Mouse (Mus musculus): ENCODE results near the gene Il11ra1. TPM values are rescaled to one million over a fixed set of nuclear protein-coding genes. Genes with fewer than 3 reads are reported as not detected.
"Not testable (repeated sequence)": the region's sequence is repeated elsewhere in the genome, so short reads cannot be mapped to it uniquely, and the experiment has no call there.

Gene Il11ra1
- polyA plus RNA-seq, 1 experiment from 2014 or later, result 184 TPM

DNA sequence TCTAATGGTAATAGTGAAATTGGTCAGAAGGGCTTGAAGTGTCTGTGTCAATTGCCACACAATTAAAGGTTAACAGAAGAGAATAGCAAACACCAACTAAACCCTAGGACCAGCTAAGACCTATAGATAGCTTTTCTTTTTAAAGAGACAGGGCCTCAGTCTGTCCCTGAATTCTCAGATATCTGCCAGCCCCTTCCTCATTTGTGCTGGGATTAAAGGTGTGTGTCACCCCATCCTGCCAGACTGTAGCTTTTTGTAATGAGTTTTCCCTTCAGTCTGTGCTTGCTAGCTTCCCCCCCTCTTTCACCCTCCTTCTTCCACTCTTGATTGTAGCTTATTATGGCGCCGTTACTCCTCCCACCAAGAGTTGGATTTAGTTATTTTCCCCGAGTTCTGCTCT is 83.4 kb downstream of the Il11ra1 start:
- not testable (repeated sequence) for H3K9me3 ChIP-seq (ENCODE audit: low read length); H3K27me3 ChIP-seq (ENCODE audit: insufficient read depth, low read length); H3K4me2 ChIP-seq (replicated peaks; ENCODE audit: low read depth, low read length); H3K36me3 ChIP-seq (ENCODE audit: insufficient read depth, low read length); H3K9ac ChIP-seq (replicated peaks; ENCODE audit: low read length); H3K4me3 ChIP-seq (ENCODE audit: low read length); H3K4me1 ChIP-seq (ENCODE audit: insufficient read depth, low read length); ATAC-seq (ENCODE audit: low FRiP score, low TSS enrichment); H3K27ac ChIP-seq (ENCODE audit: low read length)
- 20% methylated on average over 3 of the region's 3 CpGs for WGBS

Other genes starting within 250 kb of the Il11ra1 start
- 5.8 and 6.5 TPM in 2 replicates for gene Kif24, start 235.1 kb upstream of the Il11ra1 start, polyA plus RNA-seq (2015; fragmentation: Nextera tagmentation; extraction: Ambion mirVana)
- 54.4 and 56.0 TPM in 2 replicates for gene Nudt2, start 234.8 kb upstream of the Il11ra1 start, polyA plus RNA-seq (2015; fragmentation: Nextera tagmentation; extraction: Ambion mirVana)
- gene AI464131, start 196.9 kb upstream of the Il11ra1 start, polyA plus RNA-seq (2015; fragmentation: Nextera tagmentation; extraction: Ambion mirVana), result 9.3 and 9.5 TPM in 2 replicates
- 0.37 and 0.57 TPM in 2 replicates for gene 1110017D15Rik, start 182.7 kb upstream of the Il11ra1 start, polyA plus RNA-seq (2015; fragmentation: Nextera tagmentation; extraction: Ambion mirVana)
- 1.9 and 2.2 TPM in 2 replicates for gene Fam219a, start 130.5 kb upstream of the Il11ra1 start, polyA plus RNA-seq (2015; fragmentation: Nextera tagmentation; extraction: Ambion mirVana)
- gene Dnaic1, start 130.2 kb upstream of the Il11ra1 start, polyA plus RNA-seq (2015; fragmentation: Nextera tagmentation; extraction: Ambion mirVana), result 1.2 and 1.7 TPM in 2 replicates
- 18.9 and 23.5 TPM in 2 replicates for gene Enho, start 59.7 kb upstream of the Il11ra1 start, polyA plus RNA-seq (2015; fragmentation: Nextera tagmentation; extraction: Ambion mirVana)
- gene Cntfr, start 2.9 kb upstream of the Il11ra1 start, polyA plus RNA-seq (2015; fragmentation: Nextera tagmentation; extraction: Ambion mirVana), result 18.8 and 22.8 TPM in 2 replicates
- gene Rpp25l, start 13.5 kb downstream of the Il11ra1 start, polyA plus RNA-seq (2015; fragmentation: Nextera tagmentation; extraction: Ambion mirVana), result 76.0 and 84.9 TPM in 2 replicates
- 137 and 149 TPM in 2 replicates for gene Dctn3, start 23.2 kb downstream of the Il11ra1 start, polyA plus RNA-seq (2015; fragmentation: Nextera tagmentation; extraction: Ambion mirVana)
- gene Arid3c, start 31.2 kb downstream of the Il11ra1 start, polyA plus RNA-seq (2015; fragmentation: Nextera tagmentation; extraction: Ambion mirVana), result not detected in 2 replicates
- 61.9 and 65.5 TPM in 2 replicates for gene Galt, start 55.2 kb downstream of the Il11ra1 start, polyA plus RNA-seq (2015; fragmentation: Nextera tagmentation; extraction: Ambion mirVana)
- gene Sigmar1, start 56.2 kb downstream of the Il11ra1 start, polyA plus RNA-seq (2015; fragmentation: Nextera tagmentation; extraction: Ambion mirVana), result 98.2 and 100 TPM in 2 replicates
- gene Ccl27a, start 74.3 kb downstream of the Il11ra1 start, polyA plus RNA-seq (2015; fragmentation: Nextera tagmentation; extraction: Ambion mirVana), result 36.3 and 38.5 TPM in 2 replicates
- 33.3 and 35.4 TPM in 2 replicates for gene Gm21541, start 203.6 kb downstream of the Il11ra1 start, polyA plus RNA-seq (2015; fragmentation: Nextera tagmentation; extraction: Ambion mirVana)
- 2.0 and 2.2 TPM in 2 replicates for gene Gm20878, start 241.6 kb downstream of the Il11ra1 start, polyA plus RNA-seq (2015; fragmentation: Nextera tagmentation; extraction: Ambion mirVana)

All from kidney, embryonic 16.5 days (tissue).